Mouse (Mus musculus): Measurements from ENCODE around the gene Fhdc1.

- TF ChIP-seq POLR2A (IDR thresholded peaks at IDR 0.05; ENCODE audit: borderline replicate concordance, insufficient read depth, low read length) = no peak
- no peak for TF ChIP-seq CTCF (IDR thresholded peaks at IDR 0.05; ENCODE audit: borderline replicate concordance, insufficient read depth, low read depth, low read length)
These were observed 44.8 kb downstream of the Fhdc1 start for GRCm38 (mm10) chr3:84435288-84436043.

All from cerebellum, adult 2 months (tissue).